Mouse (Mus musculus) liver, embryonic 12.5 days (tissue): Measurements from ENCODE around the gene Trabd. TPM values are rescaled to one million over a fixed set of nuclear protein-coding genes. Genes with fewer than 3 reads are reported as not detected.

Experiments
- ATAC-seq: fragments of 200-750 bp; cut with Nextera tagmentation; 2 replicates; pipeline ENCODE4 v1.8.0; 2017; ENCODE audit warnings: moderate number of reproducible peaks, mild to moderate bottlenecking, moderate library complexity
- H3K27ac ChIP-seq: fragments of 300-500 bp; sonication (generic); 2 replicates; pipeline ENCODE4 v1.5.1; 2016; ENCODE audit warnings: mild to moderate bottlenecking
- H3K27me3 ChIP-seq: fragments of 300-500 bp; sonication (generic); replicated peaks from 2 replicates; pipeline ENCODE4 v1.6.1; 2016; ENCODE audit warnings: mild to moderate bottlenecking, moderate library complexity
- H3K36me3 ChIP-seq: fragments of 300-500 bp; sonication (generic); 2 replicates; pipeline ENCODE4 v1.6.1; 2016; ENCODE audit warnings: mild to moderate bottlenecking, moderate library complexity
- H3K4me1 ChIP-seq: fragments of 300-500 bp; sonication (generic); 2 replicates; pipeline ENCODE4 v1.6.1; 2016
- H3K4me2 ChIP-seq: fragments of 300-500 bp; sonication (generic); 2 replicates; pipeline ENCODE4 v1.6.1; 2016; ENCODE audit warnings: mild to moderate bottlenecking, moderate library complexity
- H3K4me3 ChIP-seq: fragments of 300-500 bp; sonication (generic); 2 replicates; pipeline ENCODE4 v1.5.1; 2016; ENCODE audit warnings: mild to moderate bottlenecking, moderate library complexity
- H3K9ac ChIP-seq: fragments of 300-500 bp; sonication (generic); 2 replicates; pipeline ENCODE4 v1.6.1; 2016; ENCODE audit warnings: mild to moderate bottlenecking, moderate library complexity
- H3K9me3 ChIP-seq: fragments of 300-500 bp; sonication (generic); replicated peaks from 2 replicates; pipeline ENCODE4 v1.6.1; 2016; ENCODE audit warnings: mild to moderate bottlenecking, moderate library complexity
- whole genome bisulfite sequencing: fragments of 180-500 bp; shearing (Covaris S2); methylation state at CpG from one replicate; pipeline ENCODE4 v1.1.7; 2016; ENCODE audit not compliant: insufficient replicate concordance; 5-methylcytosine and 5-hydroxymethylcytosine counted together
- polyA plus RNA-seq: library from polyadenylated mRNA; unstranded; fragments of >200 nt; fragmentation: Nextera tagmentation; extraction: Ambion mirVana; gene quantifications from 2 replicates; pipeline ENCODE4 v1.2.1, GENCODE M21; 2016

Gene Trabd
- polyA plus RNA-seq, 1 experiment from 2014 or later = 22.9 TPM

- no peak for ATAC-seq
- Histone ChIP-seq H3K27me3 (peaks cover 49% of the 10 kb centered on the region), H3K4me3 (no peak overlapping the region), H3K9ac (no peak overlapping the region), H3K4me1 (peaks cover 28% of the 10 kb centered on the region), H3K4me2 (no peak overlapping the region), H3K9me3 (no peaks in the 10 kb centered on the region), H3K27ac (no peak overlapping the region), H3K36me3 (peaks cover 4% of the 10 kb centered on the region; the same call in 1 of the 2 replicates)
- WGBS = 33% methylated on average over 3 of the region's 3 CpGs
Observed at GRCm38 (mm10) chr15:89131316-89131715, 56.4 kb downstream of the Trabd start.

Other genes with a start within 250 kb of the Trabd start
- gene Pim3, start 212.9 kb upstream of the Trabd start, polyA plus RNA-seq = 22.5 and 23.5 TPM in 2 replicates
- gene Ttll8, start 120.7 kb upstream of the Trabd start, polyA plus RNA-seq = not detected in 2 replicates
- gene Mlc1, start 96.1 kb upstream of the Trabd start, polyA plus RNA-seq = not detected in 2 replicates
- gene Mov10l1, start 92.2 kb upstream of the Trabd start, polyA plus RNA-seq = not detected in 2 replicates
- 0.04 TPM in 1 of 2 replicates, not detected in the other for gene Panx2, start 15.4 kb upstream of the Trabd start, polyA plus RNA-seq
- 11.6 and 12.8 TPM in 2 replicates for gene Selenoo, start 14.0 kb downstream of the Trabd start, polyA plus RNA-seq
- gene Tubgcp6, start 48.0 kb downstream of the Trabd start, polyA plus RNA-seq = 11.8 and 12.7 TPM in 2 replicates
- gene Hdac10, start 53.6 kb downstream of the Trabd start, polyA plus RNA-seq = 12.8 and 15.3 TPM in 2 replicates
- gene Mapk12, start 65.6 kb downstream of the Trabd start, polyA plus RNA-seq = 2.3 and 2.7 TPM in 2 replicates
- 1.8 TPM in 2 replicates for gene Mapk11, start 74.5 kb downstream of the Trabd start, polyA plus RNA-seq
- gene Plxnb2, start 105.7 kb downstream of the Trabd start, polyA plus RNA-seq = 38.5 and 38.8 TPM in 2 replicates
- 5.3 and 5.5 TPM in 2 replicates for gene Dennd6b, start 121.4 kb downstream of the Trabd start, polyA plus RNA-seq
- 21.4 and 23.9 TPM in 2 replicates for gene Ppp6r2, start 136.4 kb downstream of the Trabd start, polyA plus RNA-seq
- 32.5 and 34.1 TPM in 2 replicates for gene Sbf1, start 240.2 kb downstream of the Trabd start, polyA plus RNA-seq
- 3.3 TPM in 2 replicates for gene Adm2, start 247.6 kb downstream of the Trabd start, polyA plus RNA-seq